Mouse (Mus musculus): ENCODE results near the gene Trp53i11. TPM values are rescaled to one million over a fixed set of nuclear protein-coding genes. Genes with fewer than 3 reads are reported as not detected.

Gene Trp53i11
- total and polyA plus RNA-seq, 2 experiments: 1.9 to 9.1 TPM

- DNase-seq (ENCODE audit: extremely low read depth, low read depth, low spot score): no peak
- H3K27ac ChIP-seq (replicated peaks; ENCODE audit: insufficient read depth, low read depth, low read length): no peak overlapping the region
- no peak overlapping the region for H3K9ac ChIP-seq (ENCODE audit: low read depth, low read length)
- H3K27me3 ChIP-seq (ENCODE audit: control insufficient read depth, insufficient read depth, low read length): no peaks in the 10 kb centered on the region
- TF ChIP-seq CTCF (IDR thresholded peaks at IDR 0.05; ENCODE audit: low read depth, low read length) (no peak), POLR2A (IDR thresholded peaks at IDR 0.05; ENCODE audit: extremely low read depth, insufficient read depth, low read length) (no peak)
- no peak overlapping the region for H3K4me3 ChIP-seq (ENCODE audit: insufficient read depth, low read depth, low read length)
- peaks cover 5% of the 10 kb centered on the region; the same call in 1 of the 2 replicates for H3K4me1 ChIP-seq (ENCODE audit: control insufficient read depth, insufficient read depth, low read length)
- WGBS: 87% methylated on average over 6 of the region's 6 CpGs
- H3K79me2 ChIP-seq (ENCODE audit: control insufficient read depth, insufficient read depth, low read length): no peaks in the 10 kb centered on the region
- H3K36me3 ChIP-seq (ENCODE audit: control insufficient read depth, insufficient read depth, low read length): no peaks in the 10 kb centered on the region
Observed at GRCm38 (mm10) chr2:93166295-93166694, 21.1 kb upstream of the Trp53i11 start.

DNA sequence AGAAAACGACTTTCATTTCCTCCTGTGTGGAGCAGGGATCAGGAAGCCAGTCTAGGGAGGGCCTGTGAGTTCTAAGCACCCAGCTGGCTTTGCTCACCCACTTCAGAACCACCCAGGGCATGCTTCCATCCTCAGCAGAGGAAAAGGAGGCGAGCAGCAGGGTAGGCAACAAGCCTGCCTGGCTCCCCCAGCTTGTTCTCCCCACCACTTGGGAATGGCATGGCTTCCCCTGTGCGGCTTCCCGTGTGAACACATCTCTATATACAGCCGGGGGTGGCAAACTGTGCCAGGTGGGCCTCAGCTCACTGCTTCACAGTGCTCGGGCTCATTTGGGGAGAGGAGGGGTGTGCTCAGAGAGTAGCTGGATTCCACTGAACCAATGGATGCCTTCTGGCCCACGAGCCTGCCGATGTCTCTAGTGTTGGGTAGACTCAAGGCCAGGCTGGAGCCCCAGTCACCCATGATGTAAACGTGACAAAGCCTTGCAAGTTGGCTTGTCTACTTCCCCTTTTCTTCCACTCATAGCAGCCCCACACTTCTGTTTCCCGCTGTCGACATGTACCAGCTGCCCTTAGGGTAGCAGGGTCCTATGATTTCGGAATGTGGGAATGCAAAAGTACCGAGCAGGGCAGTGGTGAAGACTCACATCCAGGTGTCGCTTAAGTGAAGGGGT, 20.5 kb upstream of the Trp53i11 start:
- Histone ChIP-seq H3K36me3 (ENCODE audit: control insufficient read depth, insufficient read depth, low read length) (no peaks in the 10 kb centered on the region), H3K27me3 (ENCODE audit: control insufficient read depth, insufficient read depth, low read length) (no peaks in the 10 kb centered on the region), H3K9ac (ENCODE audit: low read depth, low read length) (no peak overlapping the region), H3K4me3 (ENCODE audit: insufficient read depth, low read depth, low read length) (no peak overlapping the region), H3K79me2 (ENCODE audit: control insufficient read depth, insufficient read depth, low read length) (no peaks in the 10 kb centered on the region), H3K27ac (replicated peaks; ENCODE audit: insufficient read depth, low read depth, low read length) (no peak overlapping the region), H3K4me1 (ENCODE audit: control insufficient read depth, insufficient read depth, low read length) (peaks cover 5% of the 10 kb centered on the region; the same call in 1 of the 2 replicates)
- WGBS: 81% methylated on average over 14 of the region's 14 CpGs
- no peak for TF ChIP-seq POLR2A (IDR thresholded peaks at IDR 0.05; ENCODE audit: extremely low read depth, insufficient read depth, low read length)
- no peak for TF ChIP-seq CTCF (IDR thresholded peaks at IDR 0.05; ENCODE audit: low read depth, low read length)
- no peak for DNase-seq (ENCODE audit: extremely low read depth, low read depth, low spot score)

DNA sequence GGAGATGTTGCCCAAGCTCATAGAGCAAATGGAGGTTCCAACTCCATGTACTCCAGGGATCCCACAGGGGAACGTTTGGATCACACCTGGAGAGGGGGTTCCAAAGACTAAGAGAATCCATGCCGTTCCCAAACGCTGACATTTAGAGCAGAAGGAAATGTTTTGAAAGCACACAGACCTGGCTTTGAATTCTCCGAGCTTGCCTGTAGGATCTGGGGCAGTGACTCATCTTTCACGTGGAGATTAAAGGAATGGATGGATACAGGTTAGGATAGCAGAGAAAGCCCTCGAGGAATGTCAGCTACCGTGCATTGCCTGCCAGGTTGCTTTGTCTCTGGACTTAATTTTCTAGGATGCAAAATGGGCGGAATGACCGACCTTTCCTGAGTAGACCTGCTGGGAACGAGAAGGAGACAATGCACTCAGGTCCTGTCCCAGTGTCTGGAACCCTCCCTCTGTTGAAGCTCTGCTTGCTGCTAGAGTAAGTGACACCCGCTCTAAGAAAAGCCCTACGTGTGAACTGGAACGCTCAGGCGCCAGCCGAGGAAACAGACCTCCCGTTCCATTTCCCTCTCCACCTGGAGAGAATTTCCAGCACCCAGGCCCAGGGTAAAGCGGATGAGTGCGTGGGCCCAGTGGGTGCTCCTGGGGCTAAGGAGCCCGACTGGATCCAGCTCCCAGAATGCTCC, 17.0 kb upstream of the Trp53i11 start:
- no peak for DNase-seq (ENCODE audit: extremely low read depth, low read depth, low spot score)
- no peaks in the 10 kb centered on the region for H3K27me3 ChIP-seq (ENCODE audit: control insufficient read depth, insufficient read depth, low read length)
- H3K36me3 ChIP-seq (ENCODE audit: control insufficient read depth, insufficient read depth, low read length): no peaks in the 10 kb centered on the region
- no peak overlapping the region for H3K27ac ChIP-seq (replicated peaks; ENCODE audit: insufficient read depth, low read depth, low read length)
- no peak overlapping the region for H3K4me3 ChIP-seq (ENCODE audit: insufficient read depth, low read depth, low read length)
- H3K9ac ChIP-seq (ENCODE audit: low read depth, low read length): no peak overlapping the region
- no peaks in the 10 kb centered on the region for H3K4me1 ChIP-seq (ENCODE audit: control insufficient read depth, insufficient read depth, low read length)
- no peak for TF ChIP-seq POLR2A (IDR thresholded peaks at IDR 0.05; ENCODE audit: extremely low read depth, insufficient read depth, low read length)
- TF ChIP-seq CTCF (IDR thresholded peaks at IDR 0.05; ENCODE audit: low read depth, low read length): no peak
- WGBS: 77% methylated on average over 19 of the region's 19 CpGs
- no peaks in the 10 kb centered on the region for H3K79me2 ChIP-seq (ENCODE audit: control insufficient read depth, insufficient read depth, low read length)

DNA sequence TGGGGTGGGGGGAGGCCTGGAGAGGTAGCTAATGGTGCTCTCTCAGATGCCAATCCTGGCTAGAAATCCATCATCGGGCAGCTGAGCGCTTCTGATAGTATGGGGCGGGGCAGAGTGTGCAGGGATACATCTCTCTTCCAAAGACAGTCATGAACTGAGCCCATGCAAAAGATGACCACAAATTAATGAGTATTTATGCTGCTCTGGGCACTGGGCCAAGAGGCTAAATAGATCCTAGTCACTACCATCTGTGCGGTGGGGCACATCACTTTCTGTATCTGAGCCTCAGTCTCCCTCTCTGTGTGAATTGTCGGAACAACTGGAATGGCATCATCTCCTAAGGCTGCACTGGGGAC, 16.5 kb upstream of the Trp53i11 start:
- Histone ChIP-seq H3K27ac (replicated peaks; ENCODE audit: insufficient read depth, low read depth, low read length) (no peak overlapping the region), H3K27me3 (ENCODE audit: control insufficient read depth, insufficient read depth, low read length) (no peaks in the 10 kb centered on the region), H3K4me1 (ENCODE audit: control insufficient read depth, insufficient read depth, low read length) (no peaks in the 10 kb centered on the region), H3K9ac (ENCODE audit: low read depth, low read length) (no peak overlapping the region), H3K4me3 (ENCODE audit: insufficient read depth, low read depth, low read length) (no peak overlapping the region), H3K79me2 (ENCODE audit: control insufficient read depth, insufficient read depth, low read length) (no peaks in the 10 kb centered on the region), H3K36me3 (ENCODE audit: control insufficient read depth, insufficient read depth, low read length) (no peaks in the 10 kb centered on the region)
- 89% methylated on average over 5 of the region's 5 CpGs for WGBS
- no peak for DNase-seq (ENCODE audit: extremely low read depth, low read depth, low spot score)
- TF ChIP-seq POLR2A (IDR thresholded peaks at IDR 0.05; ENCODE audit: extremely low read depth, insufficient read depth, low read length): no peak
- TF ChIP-seq CTCF (IDR thresholded peaks at IDR 0.05; ENCODE audit: low read depth, low read length): no peak

GRCm38 (mm10) chr2:93171929-93172328, 15.4 kb upstream of the Trp53i11 start:
- no peak for TF ChIP-seq POLR2A (IDR thresholded peaks at IDR 0.05; ENCODE audit: extremely low read depth, insufficient read depth, low read length)
- TF ChIP-seq CTCF (IDR thresholded peaks at IDR 0.05; ENCODE audit: low read depth, low read length): no peak
- WGBS: 77% methylated on average over 6 of the region's 6 CpGs
- no peak overlapping the region for H3K9ac ChIP-seq (ENCODE audit: low read depth, low read length)
- H3K27me3 ChIP-seq (ENCODE audit: control insufficient read depth, insufficient read depth, low read length): no peaks in the 10 kb centered on the region
- no peaks in the 10 kb centered on the region for H3K4me1 ChIP-seq (ENCODE audit: control insufficient read depth, insufficient read depth, low read length)
- DNase-seq (ENCODE audit: extremely low read depth, low read depth, low spot score): no peak
- H3K79me2 ChIP-seq (ENCODE audit: control insufficient read depth, insufficient read depth, low read length): no peaks in the 10 kb centered on the region
- no peak overlapping the region for H3K27ac ChIP-seq (replicated peaks; ENCODE audit: insufficient read depth, low read depth, low read length)
- no peaks in the 10 kb centered on the region for H3K36me3 ChIP-seq (ENCODE audit: control insufficient read depth, insufficient read depth, low read length)
- H3K4me3 ChIP-seq (ENCODE audit: insufficient read depth, low read depth, low read length): no peak overlapping the region

- DNase-seq (ENCODE audit: extremely low read depth, low read depth, low spot score): no peak
- Histone ChIP-seq H3K27me3 (ENCODE audit: control insufficient read depth, insufficient read depth, low read length) (0 out of 2 replicates have a peak, but pooled peaks cover 2% of the 10 kb centered on the region), H3K79me2 (ENCODE audit: control insufficient read depth, insufficient read depth, low read length) (no peaks in the 10 kb centered on the region), H3K4me3 (ENCODE audit: insufficient read depth, low read depth, low read length) (no peak overlapping the region), H3K36me3 (ENCODE audit: control insufficient read depth, insufficient read depth, low read length) (no peaks in the 10 kb centered on the region), H3K27ac (replicated peaks; ENCODE audit: insufficient read depth, low read depth, low read length) (no peak overlapping the region), H3K4me1 (ENCODE audit: control insufficient read depth, insufficient read depth, low read length) (no peaks in the 10 kb centered on the region), H3K9ac (ENCODE audit: low read depth, low read length) (no peak overlapping the region)
- TF ChIP-seq CTCF (IDR thresholded peaks at IDR 0.05; ENCODE audit: low read depth, low read length) (no peak), POLR2A (IDR thresholded peaks at IDR 0.05; ENCODE audit: extremely low read depth, insufficient read depth, low read length) (no peak)
- WGBS: 32% methylated on average over 5 of the region's 5 CpGs
Observed at GRCm38 (mm10) chr2:93172460-93172859, 14.9 kb upstream of the Trp53i11 start.
